Mouse (Mus musculus): Measurements from ENCODE around the gene Gm3115. TPM values are rescaled to one million over a fixed set of nuclear protein-coding genes. Genes with fewer than 3 reads are reported as not detected.
"Not testable (repeated sequence)": the region's sequence is repeated elsewhere in the genome, so short reads cannot be mapped to it uniquely, and the experiment has no call there.

Gm3115 gene
- polyA plus RNA-seq (2015; fragmentation: Nextera tagmentation; extraction: Ambion mirVana) = not detected in 2 replicates

DNA sequence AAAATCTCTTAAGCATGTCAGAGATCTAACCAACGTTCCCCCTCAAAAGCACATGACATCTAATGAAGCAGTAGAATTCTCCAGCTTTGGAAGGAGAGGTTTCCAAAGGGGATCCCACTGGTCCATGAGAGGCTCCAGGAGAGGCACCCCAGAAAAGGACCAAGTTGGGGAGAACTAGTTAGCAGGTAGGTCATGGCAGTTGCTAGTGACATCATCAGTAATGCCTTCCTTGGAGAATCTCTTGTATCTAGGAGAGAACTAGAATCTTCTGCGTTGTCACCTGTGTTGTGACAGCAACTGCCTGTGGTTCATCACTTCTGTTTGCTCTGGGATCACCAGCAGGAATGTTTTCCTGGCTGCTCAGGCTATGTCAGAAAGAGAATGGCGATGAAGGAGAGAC is at the start of gene Gm3115:
Gm3115 (plus strand) TSS at position 301 of the 400 bp plus-strand sequence.
- H3K4me2 ChIP-seq; H3K4me1 ChIP-seq (replicated peaks); H3K9ac ChIP-seq; H3K27ac ChIP-seq (replicated peaks); H3K27me3 ChIP-seq; ATAC-seq (ENCODE audit: low read depth); H3K36me3 ChIP-seq; H3K9me3 ChIP-seq; H3K4me3 ChIP-seq: not testable (repeated sequence)
- 62% methylated on average over 3 of the region's 3 CpGs for WGBS

DNA sequence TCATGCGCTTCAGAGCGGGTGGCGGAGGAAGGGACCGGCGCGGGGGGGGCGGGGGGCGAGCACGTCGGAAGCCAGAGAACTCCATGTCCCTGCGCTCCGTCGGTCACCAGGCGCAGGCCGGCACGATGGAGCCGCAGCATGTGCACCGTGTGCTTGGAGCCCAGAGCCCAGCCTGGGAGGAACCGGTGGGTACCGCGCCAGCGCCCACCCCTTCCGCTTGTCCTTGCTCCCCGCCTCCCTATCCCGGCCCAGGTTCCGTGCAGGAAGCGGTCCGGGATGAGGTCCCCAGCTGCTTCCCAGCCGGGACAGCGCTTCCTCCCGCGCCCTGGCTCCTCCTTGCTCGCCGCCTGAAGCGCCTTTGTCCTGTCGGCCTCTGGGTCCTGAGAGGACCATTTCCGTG is 26.5 kb downstream of the Gm3115 start, which contains the start of gene Gm8108:
Gm8108 (plus strand) TSS at position 101 of the 400 bp plus-strand sequence.
- not testable (repeated sequence) for H3K27ac ChIP-seq (replicated peaks); H3K9me3 ChIP-seq; H3K4me1 ChIP-seq (replicated peaks); ATAC-seq (ENCODE audit: low read depth); H3K36me3 ChIP-seq; H3K27me3 ChIP-seq
- 6% methylated on average over 35 of the region's 37 CpGs for WGBS
- H3K9ac ChIP-seq = peak within 1 kb of the TSS; percentile 58
- H3K4me2 ChIP-seq = peak within 1 kb of the TSS; percentile 51
- H3K4me3 ChIP-seq = peak within 1 kb of the TSS; percentile 39

DNA sequence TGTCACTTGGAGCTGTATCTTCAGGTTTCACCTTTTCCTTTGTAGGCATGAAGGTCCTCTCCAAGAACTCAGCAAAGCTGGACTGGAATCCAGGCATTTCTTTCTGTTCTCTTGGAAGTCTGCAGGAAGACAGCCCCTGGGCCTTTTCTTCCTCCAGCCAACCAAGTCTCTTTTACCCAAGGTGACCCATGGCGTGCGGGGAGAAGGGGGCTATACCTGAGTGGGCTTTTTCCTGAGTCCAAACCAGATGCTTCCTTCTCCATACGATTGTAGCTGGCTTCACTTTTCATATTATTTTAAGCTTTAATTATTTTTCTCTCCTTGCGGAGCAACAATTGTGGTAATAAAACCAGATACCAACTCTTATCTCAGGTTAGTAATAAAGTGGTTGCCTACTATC is 57.7 kb downstream of the Gm3115 start:
- not testable (repeated sequence) for H3K4me2 ChIP-seq; H3K4me1 ChIP-seq (replicated peaks); H3K9ac ChIP-seq; H3K27ac ChIP-seq (replicated peaks); H3K36me3 ChIP-seq; ATAC-seq (ENCODE audit: low read depth); H3K9me3 ChIP-seq; H3K27me3 ChIP-seq; H3K4me3 ChIP-seq
- WGBS = 90% methylated on average over 4 of the region's 4 CpGs

Other genes with a start within 250 kb of the Gm3115 start
- 0.31 TPM in 1 of 2 replicates, not detected in the other for gene Gm3033, start 237.9 kb upstream of the Gm3115 start, polyA plus RNA-seq (2015; fragmentation: Nextera tagmentation; extraction: Ambion mirVana)
- gene Gm2916, start 199.9 kb upstream of the Gm3115 start, polyA plus RNA-seq (2015; fragmentation: Nextera tagmentation; extraction: Ambion mirVana) = not detected in 2 replicates
- not detected in 2 replicates for gene Gm3029, start 152.4 kb upstream of the Gm3115 start, polyA plus RNA-seq (2015; fragmentation: Nextera tagmentation; extraction: Ambion mirVana)
- gene Gm3095, start 120.6 kb upstream of the Gm3115 start, polyA plus RNA-seq (2015; fragmentation: Nextera tagmentation; extraction: Ambion mirVana) = 1.5 and 1.6 TPM in 2 replicates
- gene Gm3099, start 85.7 kb upstream of the Gm3115 start, polyA plus RNA-seq (2015; fragmentation: Nextera tagmentation; extraction: Ambion mirVana) = not detected in 2 replicates
- gene Gm5796, start 60.2 kb upstream of the Gm3115 start, polyA plus RNA-seq (2015; fragmentation: Nextera tagmentation; extraction: Ambion mirVana) = 1.6 and 2.4 TPM in 2 replicates
- 2.4 and 3.0 TPM in 2 replicates for gene Gm8108, start 26.4 kb downstream of the Gm3115 start, polyA plus RNA-seq (2015; fragmentation: Nextera tagmentation; extraction: Ambion mirVana)
- gene Gm3127, start 80.9 kb downstream of the Gm3115 start, polyA plus RNA-seq (2015; fragmentation: Nextera tagmentation; extraction: Ambion mirVana) = not detected in 2 replicates
- gene Gm2974, start 98.5 kb downstream of the Gm3115 start, polyA plus RNA-seq (2015; fragmentation: Nextera tagmentation; extraction: Ambion mirVana) = 4.4 and 4.9 TPM in 2 replicates
- gene Gm3138, start 165.5 kb downstream of the Gm3115 start, polyA plus RNA-seq (2015; fragmentation: Nextera tagmentation; extraction: Ambion mirVana) = not detected in 2 replicates
- gene Gm3149, start 233.2 kb downstream of the Gm3115 start, polyA plus RNA-seq (2015; fragmentation: Nextera tagmentation; extraction: Ambion mirVana) = not detected in 2 replicates

Measured in neural tube, embryonic 13.5 days (tissue).